Comparison of ENCODE assay signal across 13 mouse cellular contexts in the genomic region with DNA sequence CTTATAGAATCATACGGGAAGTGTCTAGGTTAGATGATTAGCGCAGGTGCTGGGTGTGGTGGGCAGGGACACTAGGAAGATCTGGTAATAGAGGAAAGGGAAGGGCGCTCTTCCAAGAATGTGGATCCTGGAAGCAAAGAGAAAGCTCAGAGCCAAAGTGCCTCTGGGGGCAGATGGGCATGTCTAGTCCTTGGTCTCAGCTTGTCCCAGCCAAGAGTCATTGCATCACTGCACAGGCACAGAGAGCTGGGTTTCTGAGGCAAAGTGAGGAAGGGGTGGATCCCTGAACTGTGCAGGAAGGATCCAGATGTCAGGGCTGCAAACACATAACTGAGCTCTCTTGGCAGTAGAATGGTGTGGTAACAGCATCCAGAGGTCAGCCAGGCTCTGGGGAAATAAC. TPM values are rescaled to one million over a fixed set of nuclear protein-coding genes. Genes with fewer than 3 reads are reported as not detected.
DNase-seq lines count a peak whose midpoint lies in the region; ATAC-seq and TF ChIP-seq lines count a peak whose summit lies in the region.
"Had no signal": no experiment of that assay in that cellular context is flagged by ENCODE, and none has a peak within 500 bp of the region (broad histone marks: within the 10 kb centered on the region; RNA-seq: fewer than 3 reads in every experiment).

No protein-coding gene starts in this region.

- peaks cover 15% of the 10 kb centered on the region for H3K4me1 ChIP-seq in heart, adult 2 months (ENCODE audit: control insufficient read depth, insufficient read depth, low read length)
- H3K4me1 ChIP-seq in heart, embryonic 11.5 days (ENCODE audit: control insufficient read depth, insufficient read depth, low read length) = no peaks in the 10 kb centered on the region
- no peaks in the 10 kb centered on the region for H3K4me1 ChIP-seq in forebrain, embryonic 10.5 days
- H3K4me1 ChIP-seq: liver, embryonic 12.5 days; megakaryocyte, embryonic 14.5 days had no signal

- H3K27ac ChIP-seq in heart, adult 2 months = no peak overlapping the region
- H3K27ac ChIP-seq in heart, embryonic 11.5 days (ENCODE audit: low read depth, low read length) = no peak overlapping the region
- H3K27ac ChIP-seq in forebrain, embryonic 10.5 days = no peak overlapping the region
- H3K27ac ChIP-seq: heart, embryonic 15.5 days; liver, embryonic 12.5 days had no signal

- H3K27me3 ChIP-seq in heart, adult 2 months (ENCODE audit: control insufficient read depth, insufficient read depth, low read length) = no peaks in the 10 kb centered on the region
- no peaks in the 10 kb centered on the region for H3K27me3 ChIP-seq in heart, embryonic 11.5 days (ENCODE audit: control insufficient read depth, insufficient read depth, low read length)
- no peaks in the 10 kb centered on the region for H3K27me3 ChIP-seq in forebrain, embryonic 10.5 days (ENCODE audit: poor library complexity, severe bottlenecking)
- H3K27me3 ChIP-seq: heart, embryonic 15.5 days; liver, embryonic 12.5 days had no signal

- H3K79me2 ChIP-seq in heart, adult 2 months (replicated peaks; ENCODE audit: control insufficient read depth, insufficient read depth, low read length) = no peaks in the 10 kb centered on the region

- no peak overlapping the region for H3K9ac ChIP-seq in heart, adult 2 months (ENCODE audit: low read depth, low read length)
- H3K9ac ChIP-seq in heart, embryonic 11.5 days (ENCODE audit: low read depth, low read length) = no peak overlapping the region
- H3K9ac ChIP-seq: heart, embryonic 15.5 days; liver, embryonic 12.5 days had no signal

- no peaks in the 10 kb centered on the region for H3K9me3 ChIP-seq in heart, embryonic 11.5 days (replicated peaks; ENCODE audit: control insufficient read depth, low read length)
- no peaks in the 10 kb centered on the region for H3K9me3 ChIP-seq in forebrain, embryonic 10.5 days
- H3K9me3 ChIP-seq: heart, embryonic 15.5 days; liver, embryonic 12.5 days; megakaryocyte, embryonic 14.5 days had no signal

- peak; percentile 44 to 62 for DNase-seq in heart, adult 2 months
- DNase-seq in urinary bladder, postnatal 14 days (ENCODE audit: low spot score) = peak; percentile 5
- DNase-seq in urinary bladder, adult 18-20 months (ENCODE audit: low spot score in 2 of 2) = no peak
- peak; percentile 10 to 17 for DNase-seq in heart, postnatal 10 days
- DNase-seq in spleen, postnatal 14 days (ENCODE audit: low spot score in 2 of 2) = no peak
- DNase-seq in forebrain, embryonic 10.5 days (ENCODE audit: extremely low spot score, low spot score) = no peak
- DNase-seq: embryo, embryonic 11 days; right cerebral cortex, adult 18-20 months had no signal

- TF ChIP-seq EP300 in heart, adult 2 months (IDR thresholded peaks at IDR 0.05; ENCODE audit: insufficient read depth, low read depth, low read length) = peak; percentile 68; the same call in 1 of the 2 replicates

- WGBS in heart, adult 2 months = 55% methylated on average over 3 of the region's 3 CpGs
- WGBS in heart, embryonic 11.5 days (ENCODE audit: insufficient replicate concordance) = 90% methylated on average over 3 of the region's 3 CpGs
- WGBS in forebrain, embryonic 10.5 days = 96% methylated on average over 3 of the region's 3 CpGs

- TF ChIP-seq CTCF in heart, adult 2 months (IDR thresholded peaks at IDR 0.05) = no peak

- intact Hi-C loops in heart, adult 2 months (cut with DNase I) = no loop called here
- intact Hi-C loops in heart, postnatal 10 days (cut with DNase I) = no loop called here

- H3K4me3 ChIP-seq in heart, adult 2 months = no peak overlapping the region
- no peak overlapping the region for H3K4me3 ChIP-seq in heart, embryonic 11.5 days (ENCODE audit: low read depth, low read length)
- H3K4me3 ChIP-seq in forebrain, embryonic 10.5 days = no peak overlapping the region
- H3K4me3 ChIP-seq: heart, embryonic 15.5 days; liver, embryonic 12.5 days; megakaryocyte, embryonic 14.5 days had no signal

- ATAC-seq in heart, embryonic 11.5 days (replicated peaks; ENCODE audit: insufficient number of reproducible peaks, low FRiP score, low TSS enrichment) = no peak
- ATAC-seq: intestine, embryonic 16.5 days; liver, embryonic 12.5 days had no signal

- H3K36me3 ChIP-seq in heart, adult 2 months (ENCODE audit: control insufficient read depth, insufficient read depth, low read length) = peaks cover 4% of the 10 kb centered on the region
- H3K36me3 ChIP-seq in heart, embryonic 11.5 days (ENCODE audit: control insufficient read depth, insufficient read depth, low read length) = no peaks in the 10 kb centered on the region
- no peaks in the 10 kb centered on the region for H3K36me3 ChIP-seq in forebrain, embryonic 10.5 days (replicated peaks)
- H3K36me3 ChIP-seq: heart, embryonic 15.5 days; liver, embryonic 12.5 days had no signal

- no peak for TF ChIP-seq POLR2A in heart, adult 2 months (IDR thresholded peaks at IDR 0.05; ENCODE audit: insufficient read depth, low read depth, low read length)

- H3K4me2 ChIP-seq in heart, embryonic 11.5 days = no peak overlapping the region
- H3K4me2 ChIP-seq: heart, embryonic 15.5 days; liver, embryonic 12.5 days had no signal

RNA-seq across cellular contexts. Expression of a gene that starts 40.8 kb away (rescaled TPM):
- total RNA-seq in heart, adult 2 months (2021) = 1 to 10 TPM; 6.4 to 8.7 TPM
- polyA plus RNA-seq in heart, adult 2 months (2012; rRNA removed) = 9.0 and 13.1 TPM in 2 replicates
- 71.3 and 71.6 TPM in 2 replicates for polyA plus RNA-seq in heart, embryonic 11.5 days (2014; fragmentation: Nextera tagmentation; extraction: Ambion mirVana)
- total RNA-seq in heart, postnatal 10 days (2021) = 10 to 100 TPM in 1 of 2 experiments, 1 to 10 TPM in 1; 9.4 to 14.2 TPM
- polyA plus RNA-seq in forebrain, embryonic 10.5 days (2016; fragmentation: Nextera tagmentation; extraction: Ambion mirVana) = 160 and 162 TPM in 2 replicates

RNA-seq across cellular contexts. Expression of a gene that starts 49.2 kb away (rescaled TPM):
- total RNA-seq in heart, adult 2 months (2021) = 10 to 100 TPM; 22.0 to 24.0 TPM
- polyA plus RNA-seq in heart, adult 2 months (2012; rRNA removed) = 8.0 and 12.5 TPM in 2 replicates
- 14.7 and 16.2 TPM in 2 replicates for polyA plus RNA-seq in heart, embryonic 11.5 days (2014; fragmentation: Nextera tagmentation; extraction: Ambion mirVana)
- 10 to 100 TPM; 21.5 to 22.2 TPM for total RNA-seq in heart, postnatal 10 days (2021)
- polyA plus RNA-seq in forebrain, embryonic 10.5 days (2016; fragmentation: Nextera tagmentation; extraction: Ambion mirVana) = 25.8 and 29.6 TPM in 2 replicates

Comparison
In these comparisons a context has a peak if more than half of its experiments do, and no peak if none do; other contexts are left out.
1. DNase-seq: peak in heart, adult 2 months (2 of 2), urinary bladder, postnatal 14 days (single experiment) and heart, postnatal 10 days (2 of 2); none in urinary bladder, adult 18-20 months (0 of 2), spleen, postnatal 14 days (0 of 2) and forebrain, embryonic 10.5 days (single experiment).